Mouse (Mus musculus) gastrocnemius, adult 2 months (tissue): Measurements from ENCODE around the gene Klf12. TPM values are rescaled to one million over a fixed set of nuclear protein-coding genes. Genes with fewer than 3 reads are reported as not detected.
A peak's percentile ranks its signal among the peaks of the same experiment; 100 is the strongest.

ENCODE experiments used
- DNase-seq: peaks from one replicate; pipeline ENCODE4 v3.0.0; 2022
- H3K27ac ChIP-seq: fragments of 200-600 bp; 2 replicates; pipeline ENCODE4 v1.8.1; 2022; ENCODE audit warnings: mild to moderate bottlenecking
- H3K4me3 ChIP-seq: fragments of 200-600 bp; 2 replicates; pipeline ENCODE4 v1.8.1; 2022; ENCODE audit warnings: mild to moderate bottlenecking, moderate library complexity
- CTCF ChIP-seq: fragments of 200-600 bp; IDR thresholded peaks from 2 replicates; pipeline ENCODE4 v1.8.1; 2022; ENCODE audit warnings: antibody characterized with exemption, mild to moderate bottlenecking, moderate library complexity
- intact Hi-C: fragments of 180-260 bp; cut with DNase I; formaldehyde crosslinking; loops from one replicate; pipeline ENCODE4 v1.15.1; 2025
- total RNA-seq, 2 experiments: library from RNA; stranded (reverse); gene quantifications; 2 replicates each; pipeline ENCODE4 v1.2.3; 2021

The Klf12 gene
- total RNA-seq, 2 experiments from 2014 or later: 10.3 to 16.8 TPM

GRCm38 (mm10) chr14:100109563-100109962, 174.9 kb downstream of the Klf12 start:
- Histone ChIP-seq H3K4me3 (no peak overlapping the region), H3K27ac (no peak overlapping the region)
- DNase-seq: no peak
- intact Hi-C loops: no loop called here
- no peak for TF ChIP-seq CTCF

- Histone ChIP-seq H3K27ac (no peak overlapping the region), H3K4me3 (no peak overlapping the region)
- no peak for DNase-seq
- intact Hi-C loops: no loop called here
- TF ChIP-seq CTCF: no peak
Observed at GRCm38 (mm10) chr14:100105570-100105969, 178.9 kb downstream of the Klf12 start.

- no peak for TF ChIP-seq CTCF
- intact Hi-C loops: no loop called here
- H3K27ac ChIP-seq: no peak overlapping the region
Observed at GRCm38 (mm10) chr14:100104818-100105217, 179.7 kb downstream of the Klf12 start.

GRCm38 (mm10) chr14:100103818-100104217, 180.7 kb downstream of the Klf12 start:
- TF ChIP-seq CTCF: no peak
- DNase-seq: no peak
- Histone ChIP-seq H3K27ac (no peak overlapping the region), H3K4me3 (no peak overlapping the region)
- intact Hi-C loops: no loop called here

More at GRCm38 (mm10) chr14:100104818-100105217, 179.7 kb downstream of the Klf12 start:
- H3K4me3 ChIP-seq: no peak overlapping the region
- DNase-seq: no peak

GRCm38 (mm10) chr14:100097208-100098189, 187.0 kb downstream of the Klf12 start:
- no peak overlapping the region for H3K4me3 ChIP-seq
- no peak for TF ChIP-seq CTCF
- H3K27ac ChIP-seq: no peak overlapping the region
- intact Hi-C loops: no loop called here
- no peak for DNase-seq

- no peak overlapping the region for H3K27ac ChIP-seq
- intact Hi-C loops: no loop called here
- no peak for TF ChIP-seq CTCF
- DNase-seq: no peak
- no peak overlapping the region for H3K4me3 ChIP-seq
Observed at GRCm38 (mm10) chr14:100095730-100096129, 188.7 kb downstream of the Klf12 start.

GRCm38 (mm10) chr14:100090517-100090916, 194.0 kb downstream of the Klf12 start:
- Histone ChIP-seq H3K27ac (no peak overlapping the region), H3K4me3 (no peak overlapping the region)
- intact Hi-C loops: no loop called here
- TF ChIP-seq CTCF: peak; percentile 34
- no peak for DNase-seq

GRCm38 (mm10) chr14:100079620-100080019, 204.9 kb downstream of the Klf12 start:
- intact Hi-C loops: no loop called here
- no peak for DNase-seq
- Histone ChIP-seq H3K4me3 (no peak overlapping the region), H3K27ac (no peak overlapping the region)
- no peak for TF ChIP-seq CTCF

GRCm38 (mm10) chr14:100072431-100073195, 211.9 kb downstream of the Klf12 start:
- TF ChIP-seq CTCF: no peak
- Histone ChIP-seq H3K4me3 (no peak overlapping the region), H3K27ac (no peak overlapping the region)
- intact Hi-C loops: no loop called here
- no peak for DNase-seq

GRCm38 (mm10) chr14:100069543-100070090, 214.9 kb downstream of the Klf12 start:
- TF ChIP-seq CTCF: no peak
- DNase-seq: no peak
- intact Hi-C loops: no loop called here
- Histone ChIP-seq H3K4me3 (no peak overlapping the region), H3K27ac (no peak overlapping the region)

- DNase-seq: no peak
- TF ChIP-seq CTCF: no peak
- Histone ChIP-seq H3K4me3 (no peak overlapping the region), H3K27ac (no peak overlapping the region)
- intact Hi-C loops: no loop called here
Observed at GRCm38 (mm10) chr14:100068715-100069114, 215.8 kb downstream of the Klf12 start.

GRCm38 (mm10) chr14:100062516-100062915, 222.0 kb downstream of the Klf12 start:
- Histone ChIP-seq H3K4me3 (no peak overlapping the region), H3K27ac (no peak overlapping the region)
- DNase-seq: no peak
- intact Hi-C loops: no loop called here
- TF ChIP-seq CTCF: no peak

GRCm38 (mm10) chr14:100054150-100054549, 230.3 kb downstream of the Klf12 start:
- Histone ChIP-seq H3K27ac (no peak overlapping the region), H3K4me3 (no peak overlapping the region)
- intact Hi-C loops: no loop called here
- TF ChIP-seq CTCF: no peak
- no peak for DNase-seq
